Mouse (Mus musculus) frontal cortex, adult (tissue): Measurements from ENCODE around the gene Rbbp8nl.

Experiments
- ATAC-seq: cut with Nextera tagmentation; 2 replicates; pipeline ENCODE4 v1.9.2; 2017; ENCODE audit warnings: mild to moderate bottlenecking, moderate library complexity, mixed read lengths; ENCODE audit not compliant: low TSS enrichment

Gene Rbbp8nl

DNA sequence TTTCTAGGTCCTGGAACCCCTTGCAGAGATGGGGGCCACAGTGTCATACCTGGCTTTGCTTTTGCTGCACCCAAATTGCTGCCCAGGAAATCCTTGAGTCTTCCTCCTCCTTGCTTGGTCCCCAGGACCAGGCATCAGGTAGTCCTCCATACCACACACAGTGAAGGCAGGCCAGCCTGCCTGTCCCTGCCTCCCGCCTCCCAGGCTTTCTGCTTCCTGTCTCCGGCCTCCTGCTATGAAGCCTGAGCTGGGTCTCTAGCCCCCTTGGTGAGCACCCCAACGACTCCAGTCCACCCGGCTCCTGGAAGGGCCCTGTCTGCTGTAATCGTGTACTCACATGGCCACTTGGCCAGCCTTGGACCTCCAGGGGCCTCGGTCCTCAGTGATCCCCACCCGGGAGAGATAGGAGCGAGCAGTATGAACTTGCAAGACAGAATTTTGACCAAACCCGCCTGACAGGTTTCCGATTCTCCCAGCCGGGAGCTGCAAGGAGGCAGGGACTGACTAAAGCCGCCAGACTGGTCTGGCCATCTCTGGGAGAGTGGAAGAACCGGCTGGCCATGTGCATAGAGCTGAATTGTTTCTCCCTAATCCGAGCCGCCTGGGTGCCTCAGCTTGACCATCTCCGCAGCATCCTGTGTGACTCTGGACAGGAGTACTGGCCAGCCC, at the start of gene Rbbp8nl:
Rbbp8nl (minus strand) TSS at position 440 of the 669 bp plus-strand sequence.
- no peak for ATAC-seq

DNA sequence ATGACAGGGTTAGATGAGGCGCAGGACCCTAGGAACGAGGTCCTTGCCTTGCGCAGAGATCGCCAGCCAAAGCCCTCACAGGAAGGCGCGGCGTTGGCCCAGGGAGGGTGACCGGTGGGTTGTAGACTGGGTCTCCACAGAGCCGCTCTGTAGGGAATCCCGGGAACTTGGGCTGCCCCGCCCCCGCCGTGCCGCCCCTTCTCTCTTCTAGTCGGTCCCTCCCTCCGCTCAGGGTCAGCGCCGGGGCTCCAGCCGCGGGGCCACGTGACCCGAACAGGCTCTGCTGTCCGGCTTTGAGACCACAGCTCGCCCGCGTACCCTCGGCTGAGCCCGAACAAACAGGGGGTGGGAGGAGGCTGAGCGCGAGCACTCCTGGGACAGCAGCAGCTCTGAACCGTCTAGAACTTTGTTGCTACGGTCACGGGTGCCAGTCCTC, 44.9 kb upstream of the Rbbp8nl start, which contains the start of gene Gata5:
Gata5 (minus strand) TSS at position 149 of the 436 bp plus-strand sequence.
- no peak for ATAC-seq

DNA sequence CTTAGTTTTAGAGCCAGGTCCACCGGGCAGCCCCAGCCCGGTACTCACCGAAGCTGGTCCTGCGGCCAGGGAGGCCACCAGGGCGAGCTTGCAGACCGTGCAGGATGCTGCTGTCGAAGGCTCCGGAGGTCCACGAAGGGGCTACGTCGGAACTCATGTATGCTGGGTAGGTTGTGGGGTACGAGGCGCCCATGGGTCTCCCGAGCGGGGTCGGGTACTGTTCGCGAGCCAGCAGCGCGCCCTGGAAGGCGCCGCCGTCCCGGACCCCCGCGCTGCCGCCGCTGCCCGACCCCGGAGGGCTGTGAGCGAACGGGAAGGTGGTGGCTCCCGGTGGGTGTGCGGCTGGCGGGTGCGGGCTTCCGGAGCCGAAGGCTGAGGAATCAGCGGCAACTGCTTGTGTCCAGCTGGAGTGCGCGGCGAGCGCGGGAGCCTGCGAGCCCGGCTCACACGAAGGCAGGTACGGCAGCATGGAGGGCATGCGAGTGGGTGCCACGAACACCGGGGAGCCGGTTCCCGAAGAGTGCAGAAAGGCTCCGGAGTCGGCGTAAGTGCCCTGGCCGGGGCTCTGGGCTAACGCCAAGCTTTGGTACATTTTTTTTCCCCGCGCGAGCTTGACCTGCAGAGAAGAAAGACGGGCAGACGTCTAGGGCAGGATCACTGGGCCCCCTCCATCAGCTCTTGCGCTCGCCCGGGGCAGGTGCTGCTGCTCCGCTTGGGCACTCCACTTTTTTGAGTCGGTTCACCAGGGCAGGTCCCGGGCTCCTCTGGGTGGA, 44.3 kb upstream of the Rbbp8nl start:
- no peak for ATAC-seq

DNA sequence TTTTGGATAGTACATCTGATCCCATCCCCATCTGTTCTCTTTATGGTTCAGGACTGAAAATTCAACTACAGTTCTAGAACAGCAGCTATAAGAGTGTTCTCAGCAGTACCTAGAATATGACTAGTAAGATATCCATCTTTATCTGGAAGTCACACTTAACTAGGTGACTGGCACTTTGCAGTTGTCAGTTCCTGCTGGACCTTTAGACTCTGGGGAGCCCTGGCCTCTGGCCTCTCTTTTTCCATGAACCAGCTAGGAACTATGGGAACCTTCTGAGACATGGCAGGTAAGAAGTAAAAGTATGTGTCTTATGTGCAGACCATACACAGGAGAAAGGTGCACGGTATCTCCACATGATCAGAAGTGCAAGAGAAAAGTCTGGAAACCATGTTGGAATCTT, 39.8 kb upstream of the Rbbp8nl start:
- ATAC-seq, result no peak

DNA sequence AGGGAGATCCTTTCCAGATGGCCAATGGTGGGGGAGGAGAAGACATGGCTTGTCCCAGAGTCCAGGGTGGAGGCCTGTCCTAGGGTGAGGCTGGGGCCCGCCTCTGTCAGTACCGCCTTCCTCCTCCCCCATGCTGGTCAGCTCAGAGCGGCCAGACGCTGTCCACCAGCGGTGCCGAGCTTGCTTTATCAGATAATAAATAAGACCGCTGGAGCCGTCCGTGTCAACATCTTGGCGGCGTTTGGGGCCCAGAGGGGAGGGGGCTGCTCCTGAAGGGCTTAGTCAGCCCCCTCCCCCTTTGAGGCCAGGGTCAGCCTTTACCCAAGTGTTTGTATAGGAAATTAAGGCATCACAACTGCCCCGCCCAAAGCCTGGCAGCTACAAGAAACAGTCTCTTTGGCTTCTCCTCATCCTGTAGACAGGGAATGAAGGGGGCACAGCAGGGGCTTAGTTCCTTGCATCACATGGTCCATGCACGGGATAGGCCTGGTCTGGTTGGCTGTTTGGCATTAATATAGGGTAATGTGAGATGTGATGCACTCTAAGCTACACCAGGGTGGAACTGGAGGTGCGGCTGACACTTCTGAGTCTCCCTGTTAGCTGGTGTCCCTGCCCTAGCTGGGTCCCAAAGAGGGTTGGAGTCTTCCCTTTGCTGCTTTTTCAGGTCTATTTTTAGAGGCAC, 33.1 kb upstream of the Rbbp8nl start:
- ATAC-seq, result no peak

DNA sequence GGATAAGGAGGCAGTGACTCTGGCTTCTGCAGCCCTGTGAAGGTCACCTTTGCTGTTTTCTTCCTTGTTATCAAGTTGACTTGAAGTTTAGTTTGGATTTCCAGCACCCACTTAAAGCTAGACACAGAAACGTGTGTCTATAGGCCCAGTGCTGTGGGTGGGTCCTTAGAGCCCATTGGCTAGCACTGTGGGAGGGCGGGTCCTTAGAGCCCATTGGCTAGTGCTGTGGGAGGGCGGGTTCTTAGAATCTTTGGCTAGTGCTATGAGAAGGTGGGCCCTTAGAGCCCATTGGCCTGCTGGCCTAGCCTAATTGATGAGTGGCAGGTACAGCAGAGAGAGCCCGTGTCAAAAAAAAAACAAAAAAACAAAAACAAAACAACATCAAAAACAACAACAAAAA, 30.5 kb upstream of the Rbbp8nl start:
- ATAC-seq, result no peak

DNA sequence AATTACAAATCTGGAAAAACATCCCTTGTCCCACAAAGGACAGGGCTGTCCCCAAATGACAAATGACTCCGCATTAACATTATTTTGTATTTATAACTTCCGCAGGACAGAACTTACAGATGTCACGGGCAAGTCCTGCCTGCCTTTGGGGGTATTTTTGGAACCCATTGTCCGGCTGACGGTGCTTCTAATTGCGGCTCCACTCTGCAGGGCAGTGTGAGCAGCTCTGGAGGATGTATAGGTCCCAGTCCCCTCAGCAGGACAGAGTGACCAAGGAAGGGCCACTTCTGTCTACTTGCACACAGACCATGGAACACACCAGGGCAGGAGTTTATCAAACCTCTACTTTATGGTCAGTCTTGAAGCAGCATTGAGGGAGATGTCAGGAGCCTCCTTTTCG, 27.9 kb upstream of the Rbbp8nl start:
- ATAC-seq, result no peak

DNA sequence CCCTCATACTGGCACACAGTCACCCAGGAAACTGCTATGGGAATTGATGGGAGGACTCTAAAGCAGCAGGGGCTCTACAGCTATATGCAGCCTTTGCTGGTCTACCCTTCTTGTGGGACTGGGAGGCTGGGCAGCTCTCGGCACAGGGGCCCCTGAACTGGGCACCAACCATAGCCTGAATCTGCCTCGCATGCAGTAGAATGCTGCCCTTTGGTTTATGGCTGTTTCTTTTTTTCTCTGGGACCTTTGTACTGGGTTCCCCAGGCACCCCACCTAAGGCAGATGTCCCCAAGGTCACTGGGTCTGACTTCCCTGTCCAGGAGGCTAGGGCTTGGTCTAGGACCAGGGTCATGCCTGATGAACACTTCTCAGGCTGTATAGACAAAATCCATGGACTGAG, 24.6 kb upstream of the Rbbp8nl start:
- ATAC-seq, result no peak

DNA sequence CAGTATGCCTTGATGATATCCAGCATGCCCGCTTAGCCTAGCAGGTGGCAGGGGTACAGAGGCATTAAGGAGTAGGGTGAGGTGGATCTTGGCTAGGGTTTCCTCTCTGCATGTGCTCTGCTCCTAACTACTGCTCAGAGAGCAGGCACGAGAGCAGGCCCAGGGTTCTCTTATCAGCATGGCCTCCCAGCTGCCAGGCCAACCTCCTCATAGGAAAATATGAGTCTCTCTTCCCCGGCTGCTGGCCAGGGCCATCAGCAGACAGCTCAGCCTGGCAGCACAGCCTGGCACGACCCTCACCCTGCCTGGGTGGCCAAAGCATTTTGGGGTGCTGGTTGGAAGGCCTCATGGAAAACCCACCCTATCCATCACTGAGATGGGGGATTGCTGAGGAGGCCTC, 21.5 kb upstream of the Rbbp8nl start:
- ATAC-seq, result no peak

DNA sequence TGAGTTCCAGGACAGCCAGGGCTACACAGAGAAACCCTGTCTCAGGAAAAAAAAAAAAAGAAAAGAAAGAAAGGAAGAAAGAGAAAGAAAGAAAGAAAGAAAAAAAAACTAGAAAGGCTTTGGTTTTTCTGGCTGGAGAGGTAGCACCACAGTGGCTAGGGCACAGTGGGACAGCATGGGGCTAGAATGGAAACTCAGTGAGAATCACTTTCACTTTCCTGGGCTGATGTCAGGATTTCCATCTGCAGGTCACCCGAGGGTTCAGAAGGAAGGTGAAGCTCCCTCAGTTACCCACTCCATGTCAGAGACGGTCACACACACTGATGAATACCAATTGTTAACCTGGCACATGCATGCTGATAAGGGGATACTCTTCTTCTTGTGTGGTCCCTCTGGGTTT, 18.0 kb upstream of the Rbbp8nl start:
- no peak for ATAC-seq

DNA sequence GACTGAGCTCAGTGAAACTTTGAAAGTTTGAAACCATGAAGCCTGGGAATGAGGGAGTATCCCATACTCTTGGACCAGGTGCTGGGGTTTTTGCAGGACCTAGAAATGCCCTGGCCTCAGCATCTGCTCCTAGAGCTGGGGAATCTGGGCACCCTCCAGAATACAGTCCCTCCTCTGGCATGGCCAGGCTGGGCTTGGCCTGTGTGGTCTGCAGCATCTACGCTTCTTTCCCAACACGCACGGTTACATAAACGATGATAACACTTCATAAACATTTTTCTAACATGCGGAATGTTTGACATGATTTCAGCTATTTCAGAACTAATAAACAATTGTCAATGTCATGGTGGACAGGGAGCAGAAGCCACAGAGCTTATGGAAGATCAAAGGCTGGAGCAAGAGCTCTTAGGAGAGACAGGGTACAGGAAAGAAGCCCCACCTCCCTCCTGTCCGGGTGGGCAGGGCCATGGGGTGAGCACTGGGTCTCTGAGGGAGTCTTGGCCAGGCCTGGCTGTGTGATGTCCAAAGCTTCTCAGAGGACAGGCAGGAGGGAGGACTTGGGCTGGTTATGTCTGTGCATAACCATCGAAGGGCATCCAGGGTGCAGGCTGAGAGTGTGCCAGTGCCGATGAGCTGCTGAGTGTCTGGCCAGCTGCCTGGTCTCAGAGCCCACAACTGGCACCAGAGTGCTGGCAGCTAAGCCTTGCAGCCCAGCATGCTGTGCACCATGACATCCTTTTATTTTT, 16.9 kb upstream of the Rbbp8nl start:
- no peak for ATAC-seq

DNA sequence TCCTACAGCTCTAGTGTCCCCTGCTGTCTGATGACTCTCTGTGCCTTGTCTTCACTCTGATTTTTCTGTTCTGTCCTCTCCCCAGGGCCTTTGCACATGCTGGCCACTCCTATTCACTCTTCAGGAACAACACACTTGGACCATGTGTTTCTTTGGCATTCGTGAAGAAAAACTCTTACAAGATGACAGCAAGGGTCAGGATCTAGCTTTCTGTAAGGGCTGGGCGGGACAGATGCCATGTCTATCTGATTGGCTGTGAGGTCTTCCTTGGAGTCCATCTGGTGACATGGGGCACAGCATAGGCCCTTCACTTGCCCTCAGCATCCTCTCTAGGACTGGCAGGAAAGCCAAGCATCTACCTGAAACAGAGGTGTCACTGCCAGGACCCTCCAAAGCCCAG, 16.3 kb upstream of the Rbbp8nl start:
- ATAC-seq, result no peak

DNA sequence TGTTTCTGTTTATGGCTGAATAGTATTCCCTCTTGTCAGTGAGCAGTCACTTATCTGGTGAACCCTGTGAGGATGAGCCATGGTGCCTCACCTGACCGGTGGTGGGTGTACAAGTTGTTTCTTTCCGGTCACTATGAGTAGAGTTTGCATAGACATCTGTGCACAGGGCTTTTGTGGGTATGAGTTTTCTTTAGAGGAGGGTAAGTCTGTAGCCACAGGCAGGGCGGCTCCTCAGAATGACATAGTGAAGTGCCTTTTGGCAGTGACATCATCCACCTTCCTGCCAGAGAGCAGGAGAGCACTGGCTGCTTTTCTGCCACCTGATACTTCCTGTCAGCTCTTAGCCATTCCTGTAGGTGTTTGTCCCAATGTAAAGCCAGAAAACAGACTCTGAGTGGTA, 15.8 kb upstream of the Rbbp8nl start:
- ATAC-seq, result no peak

DNA sequence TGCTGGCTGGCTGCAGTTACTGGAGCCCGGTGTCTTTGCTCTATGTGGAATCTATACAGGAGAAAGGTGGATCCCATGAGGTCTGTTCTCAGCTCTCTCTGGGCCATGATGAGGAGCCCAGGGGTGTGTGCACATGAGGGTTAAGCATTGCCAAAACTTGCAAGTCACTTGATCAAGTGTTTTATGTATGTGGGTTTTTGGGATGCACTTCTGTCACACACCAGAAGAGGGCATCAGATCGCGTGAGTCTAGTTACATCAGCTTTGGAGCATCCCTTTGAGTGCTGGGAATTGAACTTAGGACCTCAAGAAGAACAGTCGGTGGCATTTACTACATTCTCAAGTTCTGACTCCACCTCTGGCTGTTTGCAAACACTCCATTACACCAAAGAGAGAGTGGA, 14.9 kb upstream of the Rbbp8nl start:
- ATAC-seq, result no peak

DNA sequence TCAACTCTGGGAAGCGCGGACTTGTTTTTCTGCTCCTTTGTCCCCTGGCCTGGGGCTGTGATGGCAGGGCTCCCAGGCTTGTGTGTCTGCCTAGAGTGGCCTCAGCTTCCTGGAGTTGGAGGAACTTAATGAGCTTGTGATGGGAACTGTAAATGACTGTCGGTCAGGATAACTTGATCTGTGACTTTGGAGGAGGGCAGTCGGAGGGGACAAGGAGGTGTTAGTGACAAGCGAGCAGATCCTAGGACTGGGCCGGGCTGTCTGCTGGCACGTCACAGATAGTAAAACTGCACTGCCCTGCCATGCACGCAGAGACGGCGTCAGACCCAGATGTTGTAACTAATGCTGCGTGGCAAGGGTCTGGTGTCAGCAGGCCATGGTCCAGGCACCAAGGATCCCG, 13.8 kb upstream of the Rbbp8nl start:
- ATAC-seq, result no peak

DNA sequence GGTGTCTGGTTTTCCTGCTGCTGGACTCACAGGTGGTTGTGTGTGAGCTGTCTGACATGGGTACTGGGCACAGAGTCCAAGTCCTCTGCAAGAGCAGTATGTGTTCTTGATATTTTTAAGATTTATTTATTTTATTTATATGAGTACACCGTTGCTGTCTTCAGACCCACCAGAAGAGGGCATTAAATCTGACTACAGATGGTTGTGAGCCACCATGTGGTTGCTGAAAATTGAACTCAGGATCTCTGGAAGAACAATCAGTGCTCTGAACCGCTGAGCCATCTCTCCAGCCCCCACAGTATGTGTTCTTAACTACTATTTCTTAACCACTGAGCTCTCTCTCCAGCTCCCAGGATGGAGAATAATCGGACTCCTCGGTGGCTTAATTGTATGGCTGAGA, 12.5 kb upstream of the Rbbp8nl start:
- ATAC-seq, result no peak

DNA sequence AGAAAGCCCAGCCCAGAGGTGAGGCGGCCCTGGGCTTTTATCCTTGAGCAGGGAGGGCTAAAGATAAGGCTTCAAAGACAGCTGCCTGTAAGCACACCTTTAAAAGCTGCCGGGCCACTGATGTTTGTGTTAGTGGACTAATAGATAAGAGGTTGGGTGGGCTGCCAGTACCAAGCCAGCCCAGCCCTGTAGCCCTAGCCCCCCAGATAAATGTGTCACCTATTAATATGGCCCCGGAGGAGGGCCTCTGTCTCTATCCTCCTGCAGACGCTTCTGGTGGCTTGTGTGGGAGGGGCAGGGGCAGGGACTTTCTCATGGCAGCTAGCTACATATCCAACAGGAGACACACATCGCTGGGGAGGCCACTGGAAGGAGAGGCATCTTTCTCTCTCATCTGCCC, 11.1 kb upstream of the Rbbp8nl start:
- ATAC-seq, result no peak

DNA sequence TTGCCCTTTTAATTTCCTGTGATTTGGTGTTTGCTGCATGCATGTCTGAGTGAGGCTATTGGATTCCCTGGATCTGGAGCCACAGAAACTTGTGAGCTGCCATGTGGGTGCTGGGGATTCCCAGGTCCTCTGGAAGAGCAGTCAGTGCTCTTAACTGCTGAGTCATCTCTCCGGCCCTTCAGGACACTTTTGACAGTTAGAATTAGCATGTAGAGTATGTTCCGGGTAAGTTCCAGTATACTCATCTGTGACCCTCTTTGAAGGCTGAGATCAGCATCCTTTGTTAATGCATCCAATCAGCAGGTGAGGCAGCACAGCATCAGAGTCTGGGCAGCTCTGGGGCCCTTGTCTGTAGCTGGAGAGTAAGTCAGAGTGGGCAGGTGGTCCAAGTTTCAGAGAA, 10.6 kb upstream of the Rbbp8nl start:
- ATAC-seq, result no peak

DNA sequence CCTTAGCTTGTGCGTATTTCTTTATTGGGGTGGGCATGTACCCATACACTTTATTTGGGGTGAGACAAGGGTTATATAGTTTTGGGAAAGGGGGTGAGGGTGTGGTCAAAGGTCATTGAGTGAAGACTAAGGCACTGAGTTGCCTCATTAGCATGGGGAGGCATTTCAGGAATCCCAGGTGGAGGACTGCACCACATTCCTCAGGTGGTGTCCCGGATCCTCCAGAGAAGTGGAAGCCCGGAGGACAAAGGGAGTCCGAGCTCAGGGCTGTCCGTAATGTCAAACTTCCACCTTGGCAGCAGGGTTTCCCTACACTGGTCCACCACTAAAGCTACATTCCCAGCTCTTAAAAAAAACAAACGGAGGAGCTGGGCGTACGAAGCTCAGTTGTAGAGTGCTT, 3.2 kb upstream of the Rbbp8nl start:
- ATAC-seq, result no peak

DNA sequence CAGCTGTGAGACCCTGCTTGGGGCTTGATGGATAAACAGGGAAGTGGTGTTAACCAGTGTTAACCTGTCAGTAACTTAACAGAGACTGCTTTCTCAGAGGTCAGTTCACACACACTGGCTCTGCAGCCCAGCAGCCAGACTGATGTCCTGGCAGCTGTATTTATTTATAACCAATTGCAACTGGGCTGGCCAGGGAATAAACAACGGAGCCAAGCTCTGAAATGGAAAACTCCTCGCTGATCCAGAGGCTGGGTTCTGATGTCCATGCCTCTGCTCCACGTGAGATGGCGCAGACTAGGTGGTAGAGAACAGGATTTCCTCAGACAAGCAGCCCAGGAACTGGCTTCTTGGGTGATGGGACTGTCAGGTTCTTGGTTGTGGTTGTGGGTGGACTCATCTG, 2.3 kb upstream of the Rbbp8nl start:
- ATAC-seq, result no peak

DNA sequence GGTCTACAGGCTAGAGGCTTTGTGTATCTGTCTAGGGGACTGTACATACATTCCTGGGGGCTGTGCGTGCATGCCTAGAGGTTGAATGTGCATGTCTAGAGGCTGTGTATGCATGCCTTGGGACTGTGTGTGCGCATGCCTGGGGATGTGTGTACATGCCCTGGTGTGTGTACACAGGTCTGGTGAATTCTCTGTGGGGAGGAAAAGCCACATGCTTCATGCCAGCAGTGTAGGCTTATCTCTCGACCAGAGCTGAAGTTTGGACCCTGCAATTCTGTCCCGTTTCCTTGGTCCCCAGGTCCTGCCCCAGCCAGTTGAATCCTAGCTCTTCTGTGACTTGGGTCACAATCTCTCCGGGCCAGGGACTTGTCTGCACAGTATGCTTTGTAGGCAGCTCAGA, 1.9 kb upstream of the Rbbp8nl start:
- no peak for ATAC-seq

DNA sequence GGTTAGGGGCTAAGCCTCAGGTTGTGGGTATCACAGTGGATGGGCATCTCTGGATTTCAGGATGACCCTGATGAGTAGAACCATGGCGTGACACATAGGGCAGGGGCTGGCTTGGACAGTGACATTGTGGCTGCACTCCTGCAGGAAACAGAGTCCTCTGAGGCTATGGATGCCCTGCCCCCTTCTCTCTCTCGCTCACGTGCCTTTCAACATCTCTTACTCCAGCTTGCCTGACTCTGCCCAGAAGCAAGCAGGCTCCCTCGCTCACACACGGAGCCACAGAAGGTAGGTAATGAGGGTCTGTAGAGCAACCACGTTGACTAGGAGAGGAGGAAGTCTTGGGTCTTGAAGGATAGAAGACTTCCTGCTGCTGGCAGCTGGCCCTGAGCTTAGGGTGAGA, 824 bp upstream of the Rbbp8nl start:
- no peak for ATAC-seq
